8 mouse cellular contexts compared by ENCODE assay signal in genomic region chr16:50380682-50381350, GRCm38 (mm10). TPM values are rescaled to one million over a fixed set of nuclear protein-coding genes. Genes with fewer than 3 reads are reported as not detected.
DNase-seq lines count a peak whose midpoint lies in the region; ATAC-seq and TF ChIP-seq lines count a peak whose summit lies in the region.

No protein-coding gene starts in this region.

- H3K36me3 ChIP-seq in forebrain, embryonic 15.5 days, result no peaks in the 10 kb centered on the region
- no peaks in the 10 kb centered on the region for H3K36me3 ChIP-seq in liver, postnatal 0 days (replicated peaks; ENCODE audit: insufficient read depth, low read length)
- H3K36me3 ChIP-seq in neural tube, embryonic 14.5 days (ENCODE audit: control insufficient read depth, insufficient read depth, low read length), result no peaks in the 10 kb centered on the region

- no peak overlapping the region for H3K27ac ChIP-seq in forebrain, embryonic 15.5 days (replicated peaks)
- peak overlapping the region; percentile 70 for H3K27ac ChIP-seq in layer of hippocampus, adult 2 months
- no peak overlapping the region for H3K27ac ChIP-seq in liver, postnatal 0 days (ENCODE audit: low read depth)
- no peak overlapping the region for H3K27ac ChIP-seq in neural tube, embryonic 14.5 days (ENCODE audit: low read depth, low read length)

- peaks cover 14% of the 10 kb centered on the region for H3K4me1 ChIP-seq in forebrain, embryonic 15.5 days
- no peaks in the 10 kb centered on the region for H3K4me1 ChIP-seq in liver, postnatal 0 days (ENCODE audit: insufficient read depth)
- H3K4me1 ChIP-seq in neural tube, embryonic 14.5 days (ENCODE audit: control insufficient read depth, insufficient read depth, low read length), result 0 out of 2 replicates have a peak, but pooled peaks cover 10% of the 10 kb centered on the region

- H3K4me2 ChIP-seq in forebrain, embryonic 15.5 days (replicated peaks), result peak overlapping the region; percentile 39
- H3K4me2 ChIP-seq in liver, postnatal 0 days (ENCODE audit: low read depth, low read length), result 0 out of 2 replicates have a peak overlapping the region, but pooled peaks have one; percentile 27
- H3K4me2 ChIP-seq in neural tube, embryonic 14.5 days (ENCODE audit: low read depth, low read length), result peak overlapping the region; percentile 43

- H3K9ac ChIP-seq in forebrain, embryonic 15.5 days (replicated peaks), result no peak overlapping the region
- no peak overlapping the region for H3K9ac ChIP-seq in liver, postnatal 0 days (replicated peaks)
- no peak overlapping the region for H3K9ac ChIP-seq in neural tube, embryonic 14.5 days (replicated peaks; ENCODE audit: low read depth, low read length)

- H3K4me3 ChIP-seq in forebrain, embryonic 15.5 days, result peak overlapping the region; percentile 27
- peak overlapping the region; percentile 52 for H3K4me3 ChIP-seq in layer of hippocampus, adult 2 months
- H3K4me3 ChIP-seq in liver, postnatal 0 days (ENCODE audit: low read depth, low read length), result no peak overlapping the region
- peak overlapping the region; percentile 8; the same call in 1 of the 2 replicates for H3K4me3 ChIP-seq in neural tube, embryonic 14.5 days (ENCODE audit: low read depth, low read length)

- no peaks in the 10 kb centered on the region for H3K27me3 ChIP-seq in forebrain, embryonic 15.5 days
- H3K27me3 ChIP-seq in liver, postnatal 0 days (ENCODE audit: insufficient read depth, low read length), result no peaks in the 10 kb centered on the region
- peaks cover 3% of the 10 kb centered on the region for H3K27me3 ChIP-seq in neural tube, embryonic 14.5 days (ENCODE audit: control insufficient read depth, insufficient read depth, low read length)

- DNase-seq in CD8-positive naive resting alpha-beta T cell, adult 2 months (ENCODE audit: low read depth in 2 of 2, low spot score in 2 of 2), result peak; percentile 59 to 75
- peak; percentile 35 for DNase-seq in c-Kit-positive CD71-positive TER-119-negative erythroid progenitor cells, embryonic 14.5 days (ENCODE audit: low read depth)
- peak; percentile 80 for DNase-seq in heart, postnatal 4 days
- DNase-seq in layer of hippocampus, adult 2 months (ENCODE audit: low spot score in 2 of 2), result peak; percentile 70 to 82
- DNase-seq in liver, postnatal 0 days, result peak; percentile 57
- peak; percentile 60 for DNase-seq in testis, postnatal 14 days (ENCODE audit: low spot score)

- H3K9me3 ChIP-seq in forebrain, embryonic 15.5 days, result no peaks in the 10 kb centered on the region
- no peaks in the 10 kb centered on the region for H3K9me3 ChIP-seq in liver, postnatal 0 days (ENCODE audit: low read length)
- H3K9me3 ChIP-seq in neural tube, embryonic 14.5 days (ENCODE audit: control insufficient read depth, low read length), result no peaks in the 10 kb centered on the region

- 23% methylated on average over 10 of the region's 10 CpGs for WGBS in forebrain, embryonic 15.5 days
- 31% methylated on average over 10 of the region's 10 CpGs for WGBS in liver, postnatal 0 days (ENCODE audit: insufficient replicate concordance)
- WGBS in neural tube, embryonic 14.5 days, result 6% methylated on average over 10 of the region's 10 CpGs

- ATAC-seq in forebrain, embryonic 15.5 days (replicated peaks), result peak; percentile 92
- ATAC-seq in liver, postnatal 0 days, result peak; percentile 55
- peak; percentile 94 for ATAC-seq in neural tube, embryonic 14.5 days (ENCODE audit: low read depth)

- TF ChIP-seq EP300 in liver, postnatal 0 days (IDR thresholded peaks at IDR 0.05; ENCODE audit: low read depth), result no peak

- TF ChIP-seq CTCF in layer of hippocampus, adult 2 months (conservative IDR thresholded peaks at IDR 0.05), result peak; percentile 87
- TF ChIP-seq CTCF in liver, postnatal 0 days (IDR thresholded peaks at IDR 0.05; ENCODE audit: low read depth), result peak; percentile 59

RNA-seq across cellular contexts. Expression of gene Bbx, which starts 51.4 kb away (rescaled TPM):
- 33.5 and 33.7 TPM in 2 replicates for polyA plus RNA-seq in forebrain, embryonic 15.5 days (2015; fragmentation: Nextera tagmentation; extraction: Ambion mirVana)
- 10 to 100 TPM; 20.0 to 20.6 TPM for total RNA-seq in heart, postnatal 4 days (2021)
- total RNA-seq in layer of hippocampus, adult 2 months (2021), result 10 to 100 TPM; 27.5 to 28.4 TPM
- polyA plus RNA-seq in liver, postnatal 0 days (2015; fragmentation: Nextera tagmentation; extraction: Ambion mirVana), result 6.5 and 7.9 TPM in 2 replicates
- 12.4 and 17.7 TPM in 2 replicates for polyA plus RNA-seq in neural tube, embryonic 14.5 days (2014; fragmentation: Nextera tagmentation; extraction: Ambion mirVana)
